Mouse (Mus musculus) retina, adult 2 months (tissue): ENCODE data around the gene Sec23b.
A peak's percentile ranks its signal among the peaks of the same experiment; 100 is the strongest.

Source experiments
- DNase-seq: peaks from one replicate; pipeline ENCODE4 v3.0.0-alpha.2; 2012; ENCODE audit warnings: low read depth, low spot score

Sec23b gene

GRCm38 (mm10) chr2:144601576-144601975, 45.5 kb downstream of the Sec23b start:
- DNase-seq: no peak

- no peak for DNase-seq
Measured at GRCm38 (mm10) chr2:144613956-144614355, 57.9 kb downstream of the Sec23b start.

GRCm38 (mm10) chr2:144617074-144617874, 61.2 kb downstream of the Sec23b start:
- no peak for DNase-seq

- DNase-seq: no peak
Measured at GRCm38 (mm10) chr2:144621491-144621890, 65.5 kb downstream of the Sec23b start.

GRCm38 (mm10) chr2:144633551-144633950, 77.5 kb downstream of the Sec23b start:
- DNase-seq: no peak

- no peak for DNase-seq
Measured at GRCm38 (mm10) chr2:144634231-144634630, 78.2 kb downstream of the Sec23b start.

GRCm38 (mm10) chr2:144634729-144635128, 78.7 kb downstream of the Sec23b start:
- DNase-seq: no peak

GRCm38 (mm10) chr2:144635644-144636320, 79.8 kb downstream of the Sec23b start:
- DNase-seq: peak; percentile 23

GRCm38 (mm10) chr2:144637204-144637603, 81.2 kb downstream of the Sec23b start:
- no peak for DNase-seq

- DNase-seq: no peak
Measured at GRCm38 (mm10) chr2:144637671-144638395, 81.8 kb downstream of the Sec23b start.

GRCm38 (mm10) chr2:144638719-144639118, 82.7 kb downstream of the Sec23b start:
- no peak for DNase-seq

GRCm38 (mm10) chr2:144640101-144640500, 84.1 kb downstream of the Sec23b start:
- DNase-seq: no peak
